Mouse (Mus musculus): ENCODE measurements around the gene Olfr1260. TPM values are rescaled to one million over a fixed set of nuclear protein-coding genes. Genes with fewer than 3 reads are reported as not detected.

Gene Olfr1260
- not detected for polyA plus RNA-seq (2017; shearing (Covaris generic))

GRCm38 (mm10) chr2:89974184-89974583, at the start of gene Olfr1260:
Gene Olfr1260, plus strand, starts transcription at chr2:89974340.
- no peak for ATAC-seq

- ATAC-seq, result no peak
Measured at GRCm38 (mm10) chr2:89927009-89927408, 47.1 kb upstream of the Olfr1260 start, which contains the start of gene Olfr1258. Gene Olfr1258, plus strand, starts transcription at chr2:89927309.

- no peak for ATAC-seq
Measured at GRCm38 (mm10) chr2:89948564-89948963, 25.6 kb upstream of the Olfr1260 start, which contains the start of gene Olfr1259. Gene Olfr1259, minus strand, starts transcription at chr2:89948664.

DNA sequence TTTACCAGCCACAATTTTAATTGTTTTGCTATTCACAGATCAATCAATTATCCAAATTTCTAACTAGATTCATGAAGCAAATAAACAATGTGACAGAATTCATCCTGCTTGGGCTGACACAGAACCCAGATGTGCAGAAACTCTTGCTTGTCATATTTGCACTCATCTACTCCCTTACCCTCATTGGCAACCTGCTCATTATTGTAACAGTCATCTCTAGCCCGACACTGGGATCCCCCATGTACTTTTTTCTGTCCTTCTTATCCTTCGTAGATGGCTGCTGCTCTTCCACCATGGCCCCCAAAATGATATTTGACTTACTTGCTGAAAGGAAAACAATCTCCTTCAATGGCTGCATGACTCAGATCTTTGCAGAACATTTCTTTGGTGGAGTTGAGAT, 3.6 kb downstream of the Olfr1260 start:
- no peak for ATAC-seq

GRCm38 (mm10) chr2:89990921-89991320, 16.8 kb downstream of the Olfr1260 start, which contains the start of gene Olfr1261:
Gene Olfr1261, plus strand, starts transcription at chr2:89991221.
- ATAC-seq, result no peak

- ATAC-seq, result no peak
Measured at GRCm38 (mm10) chr2:89999845-90000244, 25.7 kb downstream of the Olfr1260 start, which contains the start of gene Olfr1262. Gene Olfr1262, plus strand, starts transcription at chr2:90000145.

DNA sequence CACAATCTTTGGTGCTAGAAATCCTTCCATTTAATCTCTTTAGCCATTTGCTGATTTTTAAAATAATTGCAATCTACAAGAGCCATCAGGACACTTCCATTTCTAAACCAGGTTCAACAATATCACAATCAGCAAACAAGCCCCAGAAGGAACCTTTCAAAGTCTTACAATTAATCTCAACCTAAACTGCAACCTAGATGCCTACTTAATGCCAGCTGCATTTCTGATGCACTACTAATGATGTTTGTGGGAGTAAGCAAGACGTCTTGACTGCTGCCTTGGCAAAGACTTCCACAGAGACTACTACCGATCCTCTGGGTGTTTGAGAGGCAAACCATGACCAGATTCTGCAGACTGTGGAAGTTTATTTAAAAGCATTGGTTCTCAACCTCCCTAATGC, 37.7 kb downstream of the Olfr1260 start, which contains the start of gene Olfr1263:
Gene Olfr1263, plus strand, starts transcription at position 301 of the 400 bp plus-strand sequence.
- ATAC-seq, result no peak

DNA sequence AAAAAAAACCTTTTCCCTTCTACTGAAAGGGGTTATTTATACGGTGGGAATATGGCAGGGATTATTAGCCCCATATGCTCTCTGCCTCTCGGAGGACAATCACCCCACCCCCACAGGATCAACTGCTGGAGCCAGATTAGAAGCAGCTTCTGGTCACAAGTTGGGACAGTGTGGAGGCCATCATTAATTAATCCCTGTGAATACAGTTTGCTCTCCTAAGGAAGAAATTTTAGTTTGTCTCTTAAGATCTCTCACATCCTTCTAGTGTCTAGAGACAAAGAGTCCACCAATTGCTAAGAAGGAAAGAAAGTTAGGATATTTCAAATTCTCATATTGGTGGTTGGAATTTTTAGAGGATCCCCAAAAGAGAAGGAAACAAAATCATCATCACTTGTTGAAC, 51.3 kb downstream of the Olfr1260 start, which contains the start of gene Olfr1264:
Gene Olfr1264, minus strand, starts transcription at position 101 of the 400 bp plus-strand sequence.
- ATAC-seq, result no peak

Other genes with a start within 250 kb of the Olfr1260 start
- gene Olfr1252, start 249.3 kb upstream of the Olfr1260 start, polyA plus RNA-seq (2017; shearing (Covaris generic)), result not detected
- gene Olfr1253, start 217.2 kb upstream of the Olfr1260 start, polyA plus RNA-seq (2017; shearing (Covaris generic)), result not detected
- gene Olfr1254, start 180.7 kb upstream of the Olfr1260 start, polyA plus RNA-seq (2017; shearing (Covaris generic)), result not detected
- not detected for gene Olfr1255, start 162.3 kb upstream of the Olfr1260 start, polyA plus RNA-seq (2017; shearing (Covaris generic))
- not detected for gene Olfr1256, start 132.8 kb upstream of the Olfr1260 start, polyA plus RNA-seq (2017; shearing (Covaris generic))
- not detected for gene Olfr48, start 126.1 kb upstream of the Olfr1260 start, polyA plus RNA-seq (2017; shearing (Covaris generic))
- gene Olfr1257, start 95.9 kb upstream of the Olfr1260 start, polyA plus RNA-seq (2017; shearing (Covaris generic)), result not detected
- not detected for gene Olfr1258, start 47.0 kb upstream of the Olfr1260 start, polyA plus RNA-seq (2017; shearing (Covaris generic))
- gene Olfr1259, start 25.7 kb upstream of the Olfr1260 start, polyA plus RNA-seq (2017; shearing (Covaris generic)), result not detected
- not detected for gene Olfr1261, start 16.9 kb downstream of the Olfr1260 start, polyA plus RNA-seq (2017; shearing (Covaris generic))
- gene Olfr1262, start 25.8 kb downstream of the Olfr1260 start, polyA plus RNA-seq (2017; shearing (Covaris generic)), result not detected
- not detected for gene Olfr1263, start 37.8 kb downstream of the Olfr1260 start, polyA plus RNA-seq (2017; shearing (Covaris generic))
- not detected for gene Olfr1264, start 51.2 kb downstream of the Olfr1260 start, polyA plus RNA-seq (2017; shearing (Covaris generic))
- not detected for gene Olfr1265, start 61.0 kb downstream of the Olfr1260 start, polyA plus RNA-seq (2017; shearing (Covaris generic))
- not detected for gene Olfr140, start 89.3 kb downstream of the Olfr1260 start, polyA plus RNA-seq (2017; shearing (Covaris generic))
- under 1 TPM in 1 of 3 experiments, not detected in 2; 0.34 TPM for gene Olfr1269, start 147.1 kb downstream of the Olfr1260 start, polyA plus RNA-seq (2017; shearing (Covaris generic))
- not detected for gene Olfr32, start 168.0 kb downstream of the Olfr1260 start, polyA plus RNA-seq (2017; shearing (Covaris generic))
- gene Olfr1270, start 178.8 kb downstream of the Olfr1260 start, polyA plus RNA-seq (2017; shearing (Covaris generic)), result not detected

Measured in inflammation-experienced regulatory T-cells, adult 6 months (primary cell).